Mouse (Mus musculus) thymus, postnatal 25 days (tissue): ENCODE results near the gene Unc5b.
"Not testable (repeated sequence)": the region's sequence is repeated elsewhere in the genome, so short reads cannot be mapped to it uniquely, and the experiment has no call there.

Experiments
- DNase-seq: peaks from one replicate; pipeline ENCODE4 v3.0.0; 2022

The Unc5b gene

GRCm38 (mm10) chr10:60747667-60748212, 83.6 kb downstream of the Unc5b start:
- no peak for DNase-seq

GRCm38 (mm10) chr10:60746512-60746911, 84.9 kb downstream of the Unc5b start:
- no peak for DNase-seq

- DNase-seq: no peak
Measured at GRCm38 (mm10) chr10:60744543-60745290, 86.7 kb downstream of the Unc5b start.

- no peak for DNase-seq
Measured at GRCm38 (mm10) chr10:60743681-60744080, 87.7 kb downstream of the Unc5b start.

GRCm38 (mm10) chr10:60742942-60743341, 88.4 kb downstream of the Unc5b start:
- DNase-seq: no peak

GRCm38 (mm10) chr10:60742296-60742695, 89.1 kb downstream of the Unc5b start:
- DNase-seq: not testable (repeated sequence)

- DNase-seq: peak; percentile 19
Measured at GRCm38 (mm10) chr10:60741435-60741834, 89.9 kb downstream of the Unc5b start.

GRCm38 (mm10) chr10:60739619-60740363, 91.6 kb downstream of the Unc5b start:
- DNase-seq: peak; percentile 30

GRCm38 (mm10) chr10:60737886-60738640, 93.3 kb downstream of the Unc5b start:
- DNase-seq: no peak

GRCm38 (mm10) chr10:60737169-60737728, 94.1 kb downstream of the Unc5b start:
- DNase-seq: no peak

GRCm38 (mm10) chr10:60735737-60736136, 95.6 kb downstream of the Unc5b start:
- DNase-seq: no peak

GRCm38 (mm10) chr10:60733471-60733870, 97.9 kb downstream of the Unc5b start:
- no peak for DNase-seq

- DNase-seq: no peak
Measured at GRCm38 (mm10) chr10:60732397-60732861, 99.0 kb downstream of the Unc5b start.

- DNase-seq: no peak
Measured at GRCm38 (mm10) chr10:60731742-60732141, 99.6 kb downstream of the Unc5b start.

- DNase-seq: no peak
Measured at GRCm38 (mm10) chr10:60727301-60727700, 104.1 kb downstream of the Unc5b start.

- no peak for DNase-seq
Measured at GRCm38 (mm10) chr10:60726896-60727295, 104.5 kb downstream of the Unc5b start.

GRCm38 (mm10) chr10:60724496-60724895, 106.9 kb downstream of the Unc5b start:
- DNase-seq: no peak

GRCm38 (mm10) chr10:60723345-60723744, 108.0 kb downstream of the Unc5b start:
- DNase-seq: peak; percentile 34

- no peak for DNase-seq
Measured at GRCm38 (mm10) chr10:60721640-60722039, 109.7 kb downstream of the Unc5b start.

- no peak for DNase-seq
Measured at GRCm38 (mm10) chr10:60720461-60720860, 110.9 kb downstream of the Unc5b start.

GRCm38 (mm10) chr10:60718491-60718890, 112.9 kb downstream of the Unc5b start:
- no peak for DNase-seq

GRCm38 (mm10) chr10:60716449-60716848, 114.9 kb downstream of the Unc5b start:
- DNase-seq: no peak
